Mouse (Mus musculus) testis, postnatal 14 days (tissue): Measurements from ENCODE around the gene Mfsd4b5.
"Not testable (repeated sequence)": the region's sequence is repeated elsewhere in the genome, so short reads cannot be mapped to it uniquely, and the experiment has no call there.

Source experiments
- DNase-seq: peaks from one replicate; pipeline ENCODE4 v3.0.0; 2021; ENCODE audit warnings: low spot score

The Mfsd4b5 gene

DNA sequence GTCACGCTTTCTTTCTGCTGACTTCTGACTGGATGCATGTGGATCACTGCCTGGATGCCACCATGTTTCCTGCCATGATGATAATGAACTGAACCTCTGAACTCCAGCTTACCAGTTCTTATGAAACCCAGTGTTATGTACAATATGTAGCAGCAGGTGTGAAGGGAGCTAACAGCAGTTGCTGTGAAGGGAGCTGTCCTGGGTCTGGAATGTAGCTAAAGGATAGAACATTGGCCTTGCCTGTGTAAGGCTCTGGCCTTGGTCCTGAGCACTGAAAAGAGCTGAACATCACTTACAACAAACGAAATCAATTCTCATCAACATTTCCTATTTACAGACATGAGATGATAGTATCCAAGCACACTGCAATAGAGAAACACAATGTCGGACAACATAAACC lies 18.9 kb downstream of the Mfsd4b5 start:
- DNase-seq = no peak

GRCm38 (mm10) chr10:39961906-39962305 lies 24.5 kb downstream of the Mfsd4b5 start:
- DNase-seq = no peak

GRCm38 (mm10) chr10:39960441-39960822 lies 26.0 kb downstream of the Mfsd4b5 start:
- DNase-seq = no peak

DNA sequence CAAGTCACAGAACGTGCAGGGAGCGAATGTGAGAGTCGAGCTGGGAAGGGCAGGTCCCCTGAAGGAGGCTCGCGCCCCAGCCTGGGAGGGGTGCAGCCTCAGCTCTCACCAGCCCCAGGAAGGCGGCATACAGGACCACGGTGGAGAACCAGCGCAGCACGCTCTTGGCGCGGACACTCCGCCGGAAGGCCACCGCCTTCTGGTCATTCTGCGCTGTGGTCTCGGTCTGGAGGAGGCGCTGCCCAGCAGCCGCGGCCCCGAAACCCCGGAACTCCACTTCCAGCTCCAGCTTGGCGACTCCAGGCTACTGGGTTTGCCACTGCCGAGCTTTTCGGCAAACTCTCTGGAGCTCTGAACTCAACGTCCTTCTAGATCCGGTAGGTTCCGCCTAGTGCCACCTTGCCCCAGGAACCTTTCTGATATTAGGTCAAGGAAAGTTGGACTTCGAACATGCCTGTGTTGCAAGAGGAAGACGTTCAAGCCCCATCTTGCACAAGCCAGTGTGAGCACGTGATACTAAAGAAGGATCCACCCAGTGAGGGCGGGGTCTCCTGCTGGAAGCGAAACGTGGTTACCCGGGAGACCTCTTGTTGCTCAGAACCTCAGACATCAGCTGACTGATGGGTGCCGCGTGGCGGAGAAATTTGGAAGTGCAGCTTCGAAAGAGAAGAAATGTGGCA lies 26.5 kb downstream of the Mfsd4b5 start, which contains the start of gene Mfsd4b3:
TSS of gene Mfsd4b3 (minus strand) at position 393 of the 680 bp plus-strand sequence.
- DNase-seq = peak; percentile 89

- DNase-seq = no peak
Observed at GRCm38 (mm10) chr10:39958266-39958665, 28.2 kb downstream of the Mfsd4b5 start.

- DNase-seq = no peak
Observed at GRCm38 (mm10) chr10:39956340-39956878, 30.0 kb downstream of the Mfsd4b5 start.

DNA sequence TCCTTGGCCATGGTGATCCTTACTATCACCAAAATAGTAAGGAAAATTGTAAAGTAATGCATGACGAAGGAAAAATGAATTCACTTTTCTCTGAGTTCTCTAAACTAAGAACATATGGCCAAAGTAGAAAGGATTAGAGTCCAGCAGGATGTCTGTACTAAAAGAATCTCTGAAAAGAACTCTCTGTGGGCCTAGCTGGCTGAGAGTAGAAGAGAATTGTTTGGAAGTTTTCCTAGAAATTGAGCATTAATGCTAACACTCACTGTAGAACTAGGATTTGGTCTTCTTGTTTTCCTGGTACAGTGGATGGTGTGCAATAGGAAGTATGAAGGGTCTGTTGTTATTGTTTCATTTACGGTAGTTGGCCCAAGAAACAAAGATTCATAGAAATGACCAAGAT lies 31.3 kb downstream of the Mfsd4b5 start:
- DNase-seq = no peak

DNA sequence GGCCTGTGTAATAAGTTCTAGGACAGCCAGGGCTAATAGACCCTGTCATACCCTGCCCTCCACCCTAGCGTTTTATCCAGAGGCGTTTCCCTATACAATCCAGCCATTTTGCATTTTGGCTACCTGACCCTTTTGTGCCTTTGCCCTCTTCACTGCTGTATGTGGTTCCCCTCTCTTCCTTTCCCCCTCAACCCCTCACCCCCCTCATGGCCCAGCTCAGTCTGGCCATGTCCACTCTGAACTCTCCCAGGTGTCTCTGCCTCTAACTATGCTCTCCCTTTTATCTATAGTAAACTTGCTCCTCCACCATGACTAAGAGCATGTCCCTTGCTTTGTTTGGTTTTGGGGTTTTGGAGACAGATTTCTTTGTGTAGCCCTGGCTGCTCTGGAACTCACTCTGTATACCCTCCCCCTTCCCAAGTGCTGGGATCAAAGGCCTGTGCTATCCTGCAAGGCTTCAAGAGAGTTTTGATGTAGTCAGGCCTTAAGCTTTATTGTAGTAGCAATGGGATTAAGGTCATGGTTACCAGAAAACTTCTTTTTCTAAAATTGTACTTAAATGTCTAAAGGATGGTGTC lies 37.0 kb downstream of the Mfsd4b5 start:
- DNase-seq = no peak

- DNase-seq = not testable (repeated sequence)
Observed at GRCm38 (mm10) chr10:39947195-39947594, 39.3 kb downstream of the Mfsd4b5 start.

GRCm38 (mm10) chr10:39936553-39936952 lies 49.9 kb downstream of the Mfsd4b5 start:
- DNase-seq = no peak

DNA sequence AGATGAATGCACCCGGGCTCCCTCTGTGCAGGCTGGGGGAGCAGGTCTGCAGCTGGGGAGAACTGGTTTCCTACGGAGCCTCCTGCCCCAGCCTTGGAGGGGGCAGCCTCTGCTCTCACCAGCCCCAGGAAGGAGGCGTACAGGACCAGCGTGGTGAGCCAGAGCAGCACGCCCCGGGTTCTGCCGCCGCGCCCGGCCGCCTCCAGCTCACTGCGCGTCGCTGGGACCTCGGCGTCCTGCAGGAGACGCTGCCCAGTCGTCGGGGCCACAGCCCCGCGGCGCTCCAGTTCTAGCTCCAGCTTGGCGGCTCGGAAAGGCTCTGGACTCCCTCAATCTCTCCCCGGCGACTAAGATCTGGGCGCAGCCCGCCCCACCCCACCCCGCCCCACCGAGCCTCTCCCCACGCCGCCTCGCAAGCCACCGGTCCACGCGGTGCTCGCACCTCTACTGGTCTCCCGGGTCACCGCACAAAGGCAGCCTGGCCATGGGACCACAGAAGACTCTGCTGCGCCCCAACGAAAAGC lies 59.8 kb downstream of the Mfsd4b5 start, which contains the start of gene Mfsd4b2:
TSS of gene Mfsd4b2 (minus strand) at position 308 of the 524 bp plus-strand sequence.
- DNase-seq = peak; percentile 19

DNA sequence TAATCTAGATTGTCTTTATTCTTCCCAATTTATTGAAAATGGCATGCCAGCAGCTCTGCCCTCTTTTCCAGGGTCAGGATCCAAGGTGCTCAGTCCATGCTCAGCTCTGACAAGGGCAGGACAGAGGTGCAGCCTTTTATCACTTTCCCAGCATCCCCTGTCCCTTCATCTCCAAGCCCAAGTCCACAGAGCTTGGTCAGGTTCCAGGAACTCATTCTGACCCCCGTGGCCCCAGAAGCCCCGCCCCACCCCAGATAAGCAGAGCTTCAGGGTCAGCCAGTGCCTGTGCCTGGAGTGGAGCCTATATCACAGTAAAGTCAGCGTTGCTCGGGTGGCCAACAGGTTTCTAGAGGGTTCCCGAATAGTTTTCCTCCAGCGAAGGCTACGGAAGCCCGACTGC lies 61.9 kb downstream of the Mfsd4b5 start:
- not testable (repeated sequence) for DNase-seq

GRCm38 (mm10) chr10:39912616-39913015 lies 73.8 kb downstream of the Mfsd4b5 start:
- no peak for DNase-seq

- DNase-seq = no peak
Observed at GRCm38 (mm10) chr10:39908768-39909441, 77.5 kb downstream of the Mfsd4b5 start.
